Mouse (Mus musculus) heart, postnatal 0 days (tissue): ENCODE measurements around the gene Lingo3.

ENCODE experiments used
- CTCF ChIP-seq: IDR thresholded peaks from 2 replicates; pipeline ENCODE4 v1.5.1; 2016; ENCODE audit warnings: antibody characterized with exemption, control low read depth, low read depth
- EP300 ChIP-seq: IDR thresholded peaks from 2 replicates; pipeline ENCODE4 v1.6.1; 2016; ENCODE audit warnings: antibody characterized with exemption, low read depth

- TF ChIP-seq EP300 = no peak
- no peak for TF ChIP-seq CTCF
These were observed 15.9 kb downstream of the Lingo3 start for GRCm38 (mm10) chr10:80827870-80828420.
